Mouse (Mus musculus) central nervous system, embryonic 14 days (tissue): ENCODE measurements around the gene Zcwpw1. TPM values are rescaled to one million over a fixed set of nuclear protein-coding genes. Genes with fewer than 3 reads are reported as not detected.

ENCODE experiments used
- polyA plus RNA-seq: library from polyadenylated mRNA; depleted of rRNA; stranded (reverse); fragments of >200 nt; gene quantifications from 2 replicates; pipeline ENCODE4 v1.2.3, GENCODE M21; 2012; rRNA removed

The Zcwpw1 gene
- 11.3 and 14.0 TPM in 2 replicates for polyA plus RNA-seq

DNA sequence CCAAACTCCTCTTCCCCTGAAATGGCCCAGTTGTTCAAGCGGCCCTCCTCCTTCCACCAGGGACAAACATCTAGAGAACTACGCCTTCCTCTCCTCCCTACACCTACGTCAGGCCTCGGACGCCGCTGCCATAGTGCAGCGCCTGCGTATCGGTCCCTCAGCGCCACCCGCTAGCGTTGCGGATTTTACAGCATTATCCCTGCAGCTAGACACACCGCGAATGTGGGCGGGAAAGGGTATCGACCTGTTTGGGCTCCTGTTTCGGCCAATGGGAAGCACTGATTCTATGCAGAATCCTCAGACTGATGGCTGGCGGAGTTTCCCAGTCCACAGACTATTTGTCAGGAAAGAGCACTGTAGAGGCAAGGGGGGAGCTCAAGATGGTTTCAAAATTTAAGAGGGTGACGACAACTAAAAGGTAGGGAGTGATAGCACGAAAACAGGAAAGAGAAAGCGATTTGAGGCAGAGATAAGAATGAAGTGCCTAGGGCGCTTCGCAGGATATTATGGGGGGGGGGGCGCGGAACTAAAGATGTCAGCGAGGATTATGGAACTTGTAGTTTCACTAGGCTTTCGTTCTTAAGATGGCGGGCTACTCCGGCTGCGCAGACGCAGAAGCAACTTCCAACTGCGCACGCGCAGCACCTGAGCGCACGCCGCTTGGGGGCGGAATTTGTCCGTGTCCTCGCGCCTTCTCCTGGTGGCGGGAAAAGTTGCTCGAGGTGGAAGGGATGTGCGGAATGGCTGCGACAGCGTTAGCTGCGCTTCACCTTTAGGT is at the start of gene Zcwpw1, which contains the start of gene Mepce:
Gene Zcwpw1 (plus strand): TSS at position 648 of the 778 bp plus-strand sequence.
Gene Mepce (minus strand): TSS at position 505 of the 778 bp plus-strand sequence.

DNA sequence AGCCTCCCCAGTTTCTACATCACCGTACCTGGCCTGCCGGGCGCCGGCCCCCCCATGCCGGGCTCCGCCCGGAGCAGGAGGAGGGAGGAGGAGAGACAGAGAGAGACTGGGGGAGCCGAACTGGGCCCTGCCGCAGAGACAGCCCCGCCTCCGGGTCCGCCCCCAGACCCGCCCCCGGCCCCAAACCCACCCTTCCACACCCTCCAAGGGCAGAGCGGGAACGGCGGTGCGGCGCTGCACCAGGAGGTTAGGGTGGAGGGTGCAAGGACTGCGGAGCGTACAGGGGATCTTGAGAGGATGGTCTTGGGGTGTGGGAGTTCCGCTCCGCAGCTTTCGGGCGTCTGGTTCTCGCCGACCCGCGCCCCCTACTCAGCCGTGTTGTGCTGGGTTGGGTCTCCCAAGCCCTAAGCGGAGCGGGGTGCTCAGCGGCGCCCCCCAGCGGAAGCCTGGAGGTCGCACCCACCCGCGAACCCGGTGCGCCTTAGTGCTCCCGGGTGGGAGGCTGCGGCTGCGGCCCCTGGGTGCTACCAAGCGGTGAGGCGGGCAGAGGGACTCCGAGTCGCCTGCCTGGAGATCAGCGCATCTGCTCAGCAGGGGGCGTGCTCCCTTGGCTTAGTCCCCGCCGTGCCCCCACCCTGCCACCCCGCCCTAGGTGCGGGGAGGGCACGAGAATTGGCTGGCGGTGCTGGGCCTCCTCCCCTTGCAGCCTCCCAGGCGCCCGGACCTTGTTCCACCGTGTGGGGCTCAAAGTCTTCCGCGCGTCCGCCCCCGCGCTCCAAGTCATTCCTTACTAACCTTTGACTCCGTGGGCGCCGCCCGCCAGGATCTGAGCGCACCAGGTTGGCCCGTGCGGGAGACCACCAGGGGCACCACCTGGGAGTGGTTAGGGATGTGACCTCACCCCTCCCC is 46.3 kb upstream of the Zcwpw1 start, which contains the start of gene Nyap1:
Gene Nyap1 (minus strand): TSS at position 585 of the 909 bp plus-strand sequence.

DNA sequence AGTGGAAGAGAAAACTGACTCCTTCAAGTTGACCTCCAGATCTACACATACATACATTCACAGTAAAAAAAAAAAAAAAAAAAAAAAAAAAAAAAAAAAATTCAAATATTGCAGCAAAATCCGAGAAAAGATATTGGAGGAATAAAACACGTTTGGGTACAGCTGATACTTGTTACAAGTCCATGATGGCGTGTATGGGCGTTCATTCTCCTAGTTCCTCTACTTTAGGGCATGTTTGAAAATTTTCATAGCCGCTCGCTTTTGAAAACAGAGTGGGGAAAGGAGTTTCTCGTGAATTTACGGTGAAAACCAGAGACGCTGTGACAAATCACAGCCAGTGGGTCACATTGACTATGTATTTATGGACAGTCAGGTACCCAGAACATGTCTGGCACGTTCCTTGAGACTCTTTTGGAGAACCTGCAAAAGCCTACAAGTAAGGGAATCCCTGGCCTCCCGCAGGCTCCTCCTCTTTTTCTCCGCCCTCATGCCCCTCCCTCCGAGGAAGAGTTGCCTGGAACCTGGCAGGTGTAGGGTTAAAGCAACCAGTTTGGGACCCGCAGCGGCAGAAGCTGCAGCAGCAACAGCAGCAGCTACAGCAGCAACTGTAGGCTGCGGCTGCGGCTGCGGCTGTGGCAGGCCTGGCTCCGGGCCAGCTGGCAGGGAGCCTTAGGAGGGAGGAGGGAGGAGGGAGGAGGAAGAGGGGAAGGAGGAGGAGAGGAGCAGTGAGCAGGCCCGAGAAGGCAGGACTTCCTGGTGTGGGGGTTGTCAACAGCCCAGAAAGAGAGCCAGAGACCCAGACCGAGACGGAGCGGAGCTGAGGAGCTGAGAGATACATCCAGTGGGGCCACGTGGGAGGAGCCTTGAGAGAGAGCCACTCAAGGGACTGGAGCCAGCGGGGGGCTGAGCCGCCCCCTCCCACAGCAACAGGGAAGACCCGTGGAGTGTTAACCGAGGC is 42.1 kb upstream of the Zcwpw1 start, which contains the start of gene Tsc22d4:
Gene Tsc22d4 (plus strand): TSS at position 517 of the 958 bp plus-strand sequence.

DNA sequence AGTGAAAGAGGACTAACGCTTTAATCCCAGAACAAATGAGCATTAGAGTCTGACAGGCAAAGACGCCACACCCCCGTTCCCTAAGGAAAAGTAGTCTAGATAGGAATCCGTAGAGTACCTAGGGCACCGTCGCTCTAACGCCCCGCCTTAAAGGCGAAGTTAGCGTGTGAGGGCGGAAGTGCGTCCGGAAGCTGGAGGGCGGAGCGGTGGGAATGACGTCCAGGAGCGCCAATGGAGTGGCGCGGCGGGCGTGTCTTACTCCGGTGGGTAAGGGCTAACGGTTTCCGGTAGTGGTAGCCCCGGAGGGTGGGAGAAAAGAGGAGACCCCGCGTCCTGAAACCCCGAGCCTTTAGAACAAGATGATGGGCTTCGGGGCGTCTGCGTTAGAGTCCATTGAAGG is 9.0 kb upstream of the Zcwpw1 start, which contains the start of gene Ppp1r35:
Gene Ppp1r35 (plus strand): TSS at position 215 of the 400 bp plus-strand sequence.

DNA sequence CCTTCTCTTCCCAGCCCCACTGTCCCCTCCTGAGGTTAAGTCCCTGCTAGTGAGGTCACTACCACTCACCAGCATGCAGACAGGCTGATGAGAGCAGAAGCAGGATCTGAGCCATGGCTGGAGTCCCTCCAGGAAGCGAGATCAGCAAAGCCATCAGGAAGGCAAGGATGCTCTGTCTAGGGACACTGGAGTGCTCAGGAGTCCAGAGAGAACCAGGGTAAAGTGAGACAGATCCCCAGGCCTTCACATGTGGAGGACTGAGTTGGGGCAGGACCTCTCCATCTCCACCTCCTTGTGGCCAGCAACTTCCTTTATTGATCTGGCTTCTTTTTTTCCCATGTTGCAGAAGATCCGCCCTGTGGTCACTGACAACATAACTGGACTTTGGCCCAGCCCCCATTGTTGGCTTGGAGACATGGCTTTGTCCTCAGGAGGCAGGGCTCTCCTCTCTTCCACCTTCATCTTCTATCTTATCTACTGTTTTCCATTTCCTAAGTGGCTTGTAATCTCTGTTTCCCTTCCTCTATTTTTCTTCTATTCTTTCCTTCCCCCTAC is 48.4 kb downstream of the Zcwpw1 start, which contains the start of gene Pilra:
Gene Pilra (minus strand): TSS at position 316 of the 555 bp plus-strand sequence.

DNA sequence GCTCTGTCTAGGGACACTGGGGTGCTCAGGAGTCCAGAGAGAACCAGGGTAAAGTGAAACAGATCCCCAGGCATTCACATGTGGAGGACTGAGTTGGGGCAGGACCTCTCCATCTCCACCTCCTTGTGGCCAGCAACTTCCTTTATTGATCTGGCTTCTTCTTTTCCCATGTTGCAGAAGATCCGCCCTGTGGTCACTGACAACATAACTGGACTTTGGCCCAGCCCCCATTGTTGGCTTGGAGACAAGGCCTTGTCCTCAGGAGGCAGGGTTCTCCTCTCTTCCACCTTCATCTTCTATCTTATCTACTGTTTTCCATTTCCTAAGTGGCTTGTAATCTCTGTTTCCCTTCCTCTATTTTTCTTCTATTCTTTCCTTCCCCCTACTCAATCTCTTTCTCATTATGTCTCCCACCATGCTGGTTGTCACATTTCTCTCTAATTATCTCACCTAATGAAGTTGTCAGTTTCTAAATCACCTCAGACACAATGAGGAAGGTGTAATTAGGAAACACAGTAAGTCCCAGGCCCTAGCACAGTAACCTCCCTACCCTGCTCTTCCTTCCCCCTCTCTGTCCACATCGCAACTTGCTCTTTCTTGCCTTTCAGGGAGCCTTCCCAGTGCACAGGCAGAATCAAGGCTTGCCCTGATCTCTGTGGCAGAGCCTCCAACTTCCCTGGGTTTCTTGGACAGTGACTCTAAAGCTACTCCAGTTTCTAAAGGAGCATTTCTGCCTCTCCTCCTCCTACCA is 70.5 kb downstream of the Zcwpw1 start, which contains the start of gene Pilrb1:
Gene Pilrb1 (minus strand): TSS at position 147 of the 751 bp plus-strand sequence.

DNA sequence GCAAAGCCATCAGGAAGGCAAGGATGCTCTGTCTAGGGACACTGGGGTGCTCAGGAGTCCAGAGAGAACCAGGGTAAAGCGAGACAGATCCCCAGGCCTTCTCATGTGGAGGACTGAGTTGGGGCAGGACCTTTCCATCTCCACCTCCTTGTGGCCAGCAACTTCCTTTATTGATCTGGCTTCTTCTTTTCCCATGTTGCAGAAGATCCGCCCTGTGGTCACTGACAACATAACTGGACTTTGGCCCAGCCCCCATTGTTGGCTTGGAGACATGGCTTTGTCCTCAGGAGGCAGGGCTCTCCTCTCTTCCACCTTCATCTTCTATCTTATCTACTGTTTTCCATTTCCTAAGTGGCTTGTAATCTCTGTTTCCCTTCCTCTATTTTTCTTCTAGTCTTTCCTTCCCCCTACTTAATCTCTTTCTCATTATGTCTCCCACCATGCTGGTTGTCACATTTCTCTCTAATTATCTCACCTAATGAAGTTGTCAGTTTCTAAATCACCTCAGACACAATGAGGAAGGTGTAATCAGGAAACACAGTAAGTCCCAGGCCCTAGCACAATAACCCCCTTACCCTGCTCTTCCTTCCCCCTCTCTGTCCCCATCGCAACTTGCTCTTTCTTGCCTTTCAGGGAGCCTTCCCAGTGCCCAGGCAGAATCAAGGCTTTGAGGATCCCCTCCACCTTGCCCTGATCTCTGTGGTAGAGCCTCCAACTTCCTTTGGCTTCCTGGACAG is 84.2 kb downstream of the Zcwpw1 start, which contains the start of gene Pilrb2:
Gene Pilrb2 (minus strand): TSS at position 172 of the 737 bp plus-strand sequence.

Other genes starting within 250 kb of the Zcwpw1 start
- 237 and 255 TPM in 2 replicates for gene Actl6b, start 234.3 kb upstream of the Zcwpw1 start, polyA plus RNA-seq
- gene Tfr2, start 218.0 kb upstream of the Zcwpw1 start, polyA plus RNA-seq = 8.2 and 9.8 TPM in 2 replicates
- gene Mospd3, start 186.7 kb upstream of the Zcwpw1 start, polyA plus RNA-seq = 68.3 and 78.4 TPM in 2 replicates
- gene Pcolce, start 174.0 kb upstream of the Zcwpw1 start, polyA plus RNA-seq = 30.6 and 64.8 TPM in 2 replicates
- 0.23 and 0.26 TPM in 2 replicates for gene Fbxo24, start 158.8 kb upstream of the Zcwpw1 start, polyA plus RNA-seq
- 22.0 and 23.5 TPM in 2 replicates for gene Lrch4, start 158.7 kb upstream of the Zcwpw1 start, polyA plus RNA-seq
- gene Gm20605, start 158.6 kb upstream of the Zcwpw1 start, polyA plus RNA-seq = 16.1 and 17.9 TPM in 2 replicates
- 35.2 and 37.5 TPM in 2 replicates for gene Sap25, start 146.5 kb upstream of the Zcwpw1 start, polyA plus RNA-seq
- gene Irs3, start 142.1 kb upstream of the Zcwpw1 start, polyA plus RNA-seq = 0.06 and 0.13 TPM in 2 replicates
- 16.9 and 19.4 TPM in 2 replicates for gene Agfg2, start 103.1 kb upstream of the Zcwpw1 start, polyA plus RNA-seq
- gene Nyap1, start 46.2 kb upstream of the Zcwpw1 start, polyA plus RNA-seq = 165 and 183 TPM in 2 replicates
- 57.8 and 66.5 TPM in 2 replicates for gene Tsc22d4, start 42.1 kb upstream of the Zcwpw1 start, polyA plus RNA-seq
- gene Ppp1r35, start 8.9 kb upstream of the Zcwpw1 start, polyA plus RNA-seq = 55.5 and 66.0 TPM in 2 replicates
- 36.2 and 40.2 TPM in 2 replicates for gene Mepce, start 143 bp upstream of the Zcwpw1 start, polyA plus RNA-seq
- gene Pilra, start 48.5 kb downstream of the Zcwpw1 start, polyA plus RNA-seq = 0.38 TPM in 2 replicates
- gene Pilrb1, start 70.3 kb downstream of the Zcwpw1 start, polyA plus RNA-seq = 0.09 and 0.10 TPM in 2 replicates
- 0.04 and 0.11 TPM in 2 replicates for gene Pilrb2, start 84.0 kb downstream of the Zcwpw1 start, polyA plus RNA-seq
- 0.05 TPM in 1 of 2 replicates, not detected in the other for gene Cyp3a13, start 133.8 kb downstream of the Zcwpw1 start, polyA plus RNA-seq
- gene Gjc3, start 175.3 kb downstream of the Zcwpw1 start, polyA plus RNA-seq = 0.38 and 0.71 TPM in 2 replicates
- not detected in 2 replicates for gene Azgp1, start 193.7 kb downstream of the Zcwpw1 start, polyA plus RNA-seq
- gene Smok3a, start 233.5 kb downstream of the Zcwpw1 start, polyA plus RNA-seq = not detected in 2 replicates
- gene Smok3b, start 233.6 kb downstream of the Zcwpw1 start, polyA plus RNA-seq = not detected in 2 replicates